Mouse (Mus musculus) heart, embryonic 14.5 days (tissue): Measurements from ENCODE around the gene Fmnl3. TPM values are rescaled to one million over a fixed set of nuclear protein-coding genes. Genes with fewer than 3 reads are reported as not detected.

Experiments
- ATAC-seq: fragments of 200-750 bp; cut with Nextera tagmentation; 2 replicates; pipeline ENCODE4 v1.8.0; 2017; ENCODE audit warnings: low read depth, moderate TSS enrichment; ENCODE audit not compliant: insufficient number of reproducible peaks, insufficient read depth, low FRiP score
- H3K27ac ChIP-seq, 2 experiments: fragments of 200-500 bp in 1 of 2; fragments of 300-500 bp in 1 of 2; sonication (generic) in 1 of 2; replicated peaks in 1 of 2; 2 replicates each; pipeline ENCODE4 v1.5.1; 2012 to 2014; ENCODE audit warnings: low read depth in 2 of 2, low read length in 2 of 2, control low read depth in 1 of 2, mild to moderate bottlenecking in 1 of 2, mixed read lengths in 1 of 2; ENCODE audit not compliant: control insufficient read depth in 1 of 2, insufficient read depth in 1 of 2
- H3K27me3 ChIP-seq: fragments of 300-500 bp; sonication (generic); 2 replicates; pipeline ENCODE4 v1.6.1; 2014; ENCODE audit warnings: mild to moderate bottlenecking, low read length, control low read depth; ENCODE audit not compliant: control insufficient read depth, insufficient read depth
- H3K36me3 ChIP-seq: fragments of 300-500 bp; sonication (generic); 2 replicates; pipeline ENCODE4 v1.6.1; 2014; ENCODE audit warnings: mild to moderate bottlenecking, control low read depth, low read length, mixed read lengths; ENCODE audit not compliant: control insufficient read depth, insufficient read depth
- H3K4me1 ChIP-seq, 2 experiments: fragments of 200-500 bp in 1 of 2; fragments of 300-500 bp in 1 of 2; sonication (generic) in 1 of 2; 2 replicates each; pipeline ENCODE4 v1.6.1; 2012 to 2014; ENCODE audit warnings: low read length in 2 of 2, control low read depth in 1 of 2, mixed read lengths in 1 of 2; ENCODE audit not compliant: control insufficient read depth in 2 of 2, insufficient read depth in 2 of 2
- H3K4me2 ChIP-seq: fragments of 300-500 bp; sonication (generic); 2 replicates; pipeline ENCODE4 v1.6.1; 2014; ENCODE audit warnings: mild to moderate bottlenecking, low read length
- H3K4me3 ChIP-seq, 2 experiments: fragments of 200-500 bp in 1 of 2; fragments of 300-500 bp in 1 of 2; sonication (generic) in 1 of 2; 2 replicates each; pipeline ENCODE4 v1.5.1; 2012 to 2014; ENCODE audit warnings: low read length in 2 of 2, mild to moderate bottlenecking in 2 of 2, control low read depth in 1 of 2, low read depth in 1 of 2, moderate library complexity in 1 of 2; ENCODE audit not compliant: control insufficient read depth in 1 of 2, insufficient read depth in 1 of 2
- H3K9ac ChIP-seq: fragments of 300-500 bp; sonication (generic); 2 replicates; pipeline ENCODE4 v1.6.1; 2014; ENCODE audit warnings: mild to moderate bottlenecking, low read length
- H3K9me3 ChIP-seq: fragments of 300-500 bp; sonication (generic); 2 replicates; pipeline ENCODE4 v1.6.1; 2016; ENCODE audit warnings: low read length, control low read depth; ENCODE audit not compliant: control insufficient read depth
- WGBS: fragments of 180-500 bp; shearing (Covaris S2); extraction: QIAGEN DNeasy Blood & Tissue Kit; methylation state at CpG from one replicate; pipeline ENCODE4 v1.1.7; 2014; 5-methylcytosine and 5-hydroxymethylcytosine counted together
- polyA plus RNA-seq: library from polyadenylated mRNA; unstranded; fragments of >200 nt; fragmentation: Nextera tagmentation; extraction: Ambion mirVana; gene quantifications from 2 replicates; pipeline ENCODE4 v1.2.1, GENCODE M21; 2014

Fmnl3 gene
- polyA plus RNA-seq, 1 experiment from 2014 or later: 14.4 TPM

DNA sequence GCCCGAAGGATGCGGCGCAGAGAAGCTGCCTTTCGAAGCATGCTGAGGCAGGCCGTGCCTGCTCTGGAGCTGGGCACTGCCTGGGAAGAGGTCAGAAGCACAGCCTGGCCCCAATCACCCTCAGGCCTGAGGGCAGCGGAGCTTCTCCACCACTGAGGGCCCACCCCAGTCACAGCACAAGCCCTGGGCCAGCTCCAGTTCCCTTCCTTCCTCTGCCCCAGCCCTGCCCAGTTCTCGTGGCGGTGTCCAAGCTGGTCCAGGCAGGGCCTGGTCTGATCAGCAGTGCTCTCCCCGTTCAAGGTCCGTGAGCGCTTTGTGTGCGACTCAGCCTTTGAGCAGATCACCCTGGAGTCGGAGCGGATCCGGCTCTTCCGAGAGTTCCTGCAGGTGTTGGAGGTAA is 55.4 kb downstream of the Fmnl3 start:
- H3K27me3 ChIP-seq: no peaks in the 10 kb centered on the region
- peaks cover 0 to 5% of the 10 kb centered on the region in 2 experiments; a peak in 2 of 4 replicates for H3K4me1 ChIP-seq
- no peak overlapping the region for H3K4me2 ChIP-seq
- H3K36me3 ChIP-seq: peaks cover 93% of the 10 kb centered on the region
- H3K27ac ChIP-seq: 0 out of 4 replicates have a peak overlapping the region, but pooled peaks of 1 of the 2 experiments have one; percentile 21
- H3K4me3 ChIP-seq: no peak overlapping the region
- WGBS: 91% methylated on average over 16 of the region's 16 CpGs
- no peak overlapping the region for H3K9ac ChIP-seq
- no peak for ATAC-seq
- H3K9me3 ChIP-seq: no peaks in the 10 kb centered on the region

DNA sequence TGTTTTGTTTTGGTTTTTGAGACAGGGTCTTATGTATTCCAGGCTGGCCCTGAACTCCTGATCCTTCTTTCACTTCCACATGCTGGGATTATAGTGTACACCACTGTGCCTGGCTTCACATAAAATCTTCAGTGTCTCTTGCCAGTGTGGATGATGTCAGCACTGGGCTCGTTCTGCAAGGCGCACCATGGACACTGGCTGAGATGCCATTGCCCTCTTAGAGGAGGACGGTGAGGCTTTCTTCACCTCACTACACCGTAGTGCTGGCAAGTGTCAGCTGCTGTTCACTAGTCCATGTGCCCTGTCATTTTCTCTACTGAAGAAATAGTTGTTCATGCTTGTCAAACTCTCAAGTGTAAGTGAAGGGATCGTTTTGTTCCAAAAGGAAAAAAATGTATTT is 59.7 kb downstream of the Fmnl3 start:
- H3K27me3 ChIP-seq: no peaks in the 10 kb centered on the region
- H3K9ac ChIP-seq: no peak overlapping the region
- H3K4me1 ChIP-seq: no peaks in the 10 kb centered on the region
- no peak overlapping the region for H3K4me3 ChIP-seq
- peaks cover 95% of the 10 kb centered on the region for H3K36me3 ChIP-seq
- ATAC-seq: no peak
- no peaks in the 10 kb centered on the region for H3K9me3 ChIP-seq
- H3K4me2 ChIP-seq: no peak overlapping the region
- no peak overlapping the region for H3K27ac ChIP-seq
- WGBS: 85% methylated on average over 5 of the region's 5 CpGs

DNA sequence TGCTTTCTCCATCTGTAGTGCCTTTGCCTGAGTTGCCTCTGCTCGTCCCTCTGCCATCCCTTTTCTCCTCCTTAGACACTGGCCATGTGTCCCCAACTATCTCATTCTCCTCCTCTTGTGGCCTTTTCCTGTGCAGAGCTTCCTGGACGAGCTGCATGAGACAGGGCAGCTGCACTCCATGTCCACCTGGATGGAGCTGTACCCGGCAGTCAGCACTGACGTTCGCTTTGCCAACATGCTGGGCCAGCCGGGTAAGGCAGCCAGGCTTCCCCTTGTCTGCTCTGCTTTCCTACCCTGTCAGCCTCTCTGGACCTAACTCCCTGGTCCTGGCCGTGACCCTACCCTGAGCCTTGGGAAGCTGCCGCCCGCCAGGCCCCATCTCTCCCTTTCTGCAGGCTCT is 60.7 kb downstream of the Fmnl3 start:
- WGBS: 86% methylated on average over 9 of the region's 9 CpGs
- Histone ChIP-seq H3K27me3 (no peaks in the 10 kb centered on the region), H3K9ac (no peak overlapping the region), H3K36me3 (peaks cover 95% of the 10 kb centered on the region), H3K4me1 (no peaks in the 10 kb centered on the region), H3K4me3 (no peak overlapping the region), H3K9me3 (no peaks in the 10 kb centered on the region), H3K27ac (no peak overlapping the region), H3K4me2 (no peak overlapping the region)
- ATAC-seq: no peak

DNA sequence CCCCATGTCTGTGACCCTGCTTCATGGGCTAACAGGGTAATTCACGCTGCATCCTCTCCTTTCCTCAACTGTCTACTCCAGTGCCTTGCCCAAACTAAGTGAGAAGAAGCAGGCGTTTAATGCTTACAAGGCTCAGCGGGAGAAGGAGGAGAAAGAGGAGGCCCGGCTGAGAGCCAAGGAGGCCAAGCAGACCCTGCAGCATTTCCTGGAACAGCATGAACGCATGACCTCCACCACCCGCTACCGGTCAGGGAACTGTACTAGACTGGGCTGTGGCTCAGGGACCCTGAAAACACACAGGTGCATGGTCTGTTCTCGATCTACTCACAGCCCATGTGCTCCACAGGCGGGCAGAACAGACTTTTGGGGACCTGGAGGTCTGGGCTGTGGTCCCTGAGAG is 62.8 kb downstream of the Fmnl3 start:
- Histone ChIP-seq H3K9me3 (no peaks in the 10 kb centered on the region), H3K36me3 (peaks cover 85% of the 10 kb centered on the region), H3K4me2 (no peak overlapping the region), H3K27ac (no peak overlapping the region), H3K9ac (no peak overlapping the region), H3K27me3 (no peaks in the 10 kb centered on the region), H3K4me3 (no peak overlapping the region), H3K4me1 (no peaks in the 10 kb centered on the region)
- WGBS: 81% methylated on average over 9 of the region's 9 CpGs
- no peak for ATAC-seq

DNA sequence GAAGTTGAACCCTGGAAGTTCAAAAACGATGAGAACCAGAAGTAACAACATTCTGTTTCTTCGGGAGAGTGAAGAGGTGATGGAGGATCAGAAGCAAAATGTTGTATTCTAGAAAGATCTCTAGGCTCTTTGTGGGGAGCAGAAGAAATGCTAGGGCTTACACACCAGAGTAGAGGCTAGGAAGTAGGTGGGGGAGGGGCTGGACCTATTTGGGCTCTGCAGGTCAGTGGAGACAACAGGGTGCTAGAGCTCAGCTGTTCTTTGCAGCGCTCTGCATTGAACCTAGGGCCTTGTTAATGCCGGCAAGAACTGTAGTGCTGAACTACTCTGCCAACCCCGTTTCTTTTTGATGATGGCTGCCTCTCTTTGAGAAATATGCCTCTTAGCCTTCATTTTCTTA is 74.1 kb downstream of the Fmnl3 start:
- no peaks in the 10 kb centered on the region for H3K36me3 ChIP-seq
- WGBS: 49% methylated on average over 5 of the region's 5 CpGs
- peaks cover 2 to 11% of the 10 kb centered on the region in 2 experiments; a peak in 3 of 4 replicates for H3K4me1 ChIP-seq
- peak overlapping the region; percentile 67 for H3K4me2 ChIP-seq
- ATAC-seq: no peak
- no peaks in the 10 kb centered on the region for H3K27me3 ChIP-seq
- no peak overlapping the region; the same call in 1 of the 2 replicates for H3K9ac ChIP-seq
- no peaks in the 10 kb centered on the region for H3K9me3 ChIP-seq
- H3K4me3 ChIP-seq: peak overlapping the region in 1 of 2 experiments; percentile 68; a peak in 2 of 4 replicates
- H3K27ac ChIP-seq: no peak overlapping the region

DNA sequence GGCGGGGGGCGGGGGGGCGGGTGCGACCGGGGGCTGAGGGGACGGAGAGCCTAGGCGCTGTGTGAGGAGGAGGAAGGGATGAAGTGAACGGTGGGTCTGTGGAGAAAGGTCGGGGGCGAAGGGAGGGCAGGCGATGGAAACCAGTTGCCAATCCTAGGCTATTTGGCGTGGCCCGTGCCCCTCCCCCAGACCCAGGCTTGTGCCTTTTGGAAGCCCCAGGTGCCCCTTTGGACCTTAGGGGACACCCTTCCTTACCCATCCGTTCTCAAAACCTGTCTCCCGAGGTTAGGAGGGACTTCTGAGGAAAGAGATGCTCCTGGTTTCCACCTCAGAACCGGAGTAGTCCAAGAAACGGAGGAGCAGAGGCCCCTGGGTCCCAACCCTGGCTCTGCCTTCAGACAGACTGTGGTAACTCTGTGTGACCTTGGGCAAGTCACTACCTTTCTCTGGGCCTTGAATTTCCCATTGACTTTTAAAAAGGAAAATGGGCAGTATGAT is 74.7 kb downstream of the Fmnl3 start, which contains the start of gene Fam186b:
Fam186b (minus strand) TSS at position 405 of the 498 bp plus-strand sequence.
- H3K9me3 ChIP-seq: no peaks in the 10 kb centered on the region
- peak within 1 kb of the TSS; percentile 79 for H3K9ac ChIP-seq
- no peaks in the 10 kb centered on the region for H3K27me3 ChIP-seq
- H3K4me1 ChIP-seq: peaks cover 2 to 11% of the 10 kb centered on the region in 2 experiments; a peak in 3 of 4 replicates
- WGBS: under 1% methylated on average over 16 of the region's 17 CpGs
- H3K4me3 ChIP-seq: peak within 1 kb of the TSS; percentile 54 to 68
- peak within 1 kb of the TSS; percentile 71 to 81 for H3K27ac ChIP-seq
- peak within 1 kb of the TSS; percentile 67 for H3K4me2 ChIP-seq
- no peaks in the 10 kb centered on the region for H3K36me3 ChIP-seq
- ATAC-seq: no peak; the same call in none of the 2 replicates

DNA sequence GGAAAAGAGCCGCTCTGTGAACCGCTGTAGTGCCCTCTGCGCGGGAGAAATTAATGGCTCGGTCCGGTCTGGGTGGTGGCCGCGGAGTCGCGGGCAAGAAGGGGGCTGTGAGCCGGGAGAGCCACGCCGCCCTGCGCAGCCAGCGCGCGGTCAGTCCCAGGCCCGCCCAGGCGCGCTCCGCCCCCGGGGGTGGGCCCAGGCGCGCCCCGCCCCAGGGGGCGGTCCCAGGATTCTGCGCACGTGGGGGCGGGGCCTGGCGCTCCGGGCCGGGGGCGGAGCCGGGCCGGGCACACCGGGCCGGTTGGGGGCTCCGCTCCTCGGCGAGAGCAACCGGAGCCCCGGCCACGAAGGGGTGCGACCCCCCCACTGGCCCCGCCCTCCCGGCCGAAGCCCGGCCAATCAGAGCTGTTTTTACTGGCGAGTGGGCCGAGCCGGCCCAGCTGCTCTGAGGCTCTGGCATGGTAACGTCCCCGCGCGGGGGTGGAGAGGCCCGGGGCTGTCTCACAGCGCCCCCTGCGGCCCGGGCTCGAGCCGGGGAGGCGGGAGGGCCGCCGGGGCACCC is 75.4 kb downstream of the Fmnl3 start, which contains the start of gene Prpf40b:
Prpf40b (plus strand) TSS at position 275 of the 562 bp plus-strand sequence.
- Histone ChIP-seq H3K4me2 (peak within 1 kb of the TSS; percentile 67), H3K36me3 (no peaks in the 10 kb centered on the region), H3K9ac (peak within 1 kb of the TSS; percentile 79), H3K9me3 (no peaks in the 10 kb centered on the region), H3K4me3 (peak within 1 kb of the TSS; percentile 54 to 68), H3K4me1 (peaks cover 2 to 11% of the 10 kb centered on the region in 2 experiments; a peak in 3 of 4 replicates), H3K27me3 (no peaks in the 10 kb centered on the region), H3K27ac (peak within 1 kb of the TSS; percentile 71 to 81)
- WGBS: under 1% methylated on average over 62 of the region's 64 CpGs
- ATAC-seq: peak; percentile 96
